Mouse (Mus musculus): Measurements from ENCODE around the gene Thnsl1.

Thnsl1 gene

GRCm38 (mm10) chr2:21204912-21205830 is at the start of gene Thnsl1, which contains the start of gene Enkur:
Gene Thnsl1 (plus strand): TSS chr2:21205724.
Gene Enkur (minus strand): TSS chr2:21205365.
- peak; percentile 97 for DNase-seq (ENCODE audit: low spot score)

DNA sequence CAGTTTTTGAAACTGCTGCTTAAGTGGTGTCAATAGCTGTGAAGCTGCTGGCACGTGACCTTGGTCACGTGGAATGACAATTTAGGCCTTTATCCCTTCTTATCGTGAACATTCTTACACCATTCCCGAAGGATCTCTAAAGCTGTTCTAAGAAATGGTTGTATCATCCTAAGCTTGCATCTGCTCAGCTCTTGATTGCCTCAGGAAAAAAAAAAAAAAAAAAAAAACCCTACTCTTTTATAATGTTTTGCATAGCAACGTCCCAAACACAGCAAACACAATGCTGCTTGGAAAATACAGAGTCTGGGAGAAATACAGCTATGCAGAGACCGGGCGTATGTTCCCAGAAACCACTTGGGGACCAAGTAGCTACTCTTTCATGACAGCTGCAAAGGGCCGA is 41.2 kb upstream of the Thnsl1 start:
- no peak for DNase-seq (ENCODE audit: low spot score)

- no peak for DNase-seq (ENCODE audit: low spot score)
These were observed 37.6 kb upstream of the Thnsl1 start for GRCm38 (mm10) chr2:21167916-21168315.

DNA sequence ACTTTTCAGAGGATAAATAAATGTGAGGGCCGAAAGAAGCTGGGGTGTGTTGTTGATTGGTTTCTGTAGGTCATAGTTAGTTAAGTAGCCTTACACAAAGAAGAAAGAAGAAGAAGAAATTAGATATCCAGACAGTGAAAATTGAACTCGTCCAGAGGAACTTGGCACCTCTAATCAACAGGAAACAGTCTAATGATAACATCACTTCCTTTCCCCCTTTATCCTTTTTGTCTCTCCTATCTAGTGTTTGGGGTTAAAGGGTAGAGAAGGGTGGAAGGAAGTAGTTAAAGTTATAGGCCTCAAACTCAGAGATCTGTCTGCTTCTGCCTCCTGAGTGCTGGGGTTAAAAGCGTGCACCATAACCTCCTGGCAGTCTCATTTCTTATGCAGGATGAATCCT is 32.7 kb upstream of the Thnsl1 start:
- no peak for DNase-seq (ENCODE audit: low spot score)

DNA sequence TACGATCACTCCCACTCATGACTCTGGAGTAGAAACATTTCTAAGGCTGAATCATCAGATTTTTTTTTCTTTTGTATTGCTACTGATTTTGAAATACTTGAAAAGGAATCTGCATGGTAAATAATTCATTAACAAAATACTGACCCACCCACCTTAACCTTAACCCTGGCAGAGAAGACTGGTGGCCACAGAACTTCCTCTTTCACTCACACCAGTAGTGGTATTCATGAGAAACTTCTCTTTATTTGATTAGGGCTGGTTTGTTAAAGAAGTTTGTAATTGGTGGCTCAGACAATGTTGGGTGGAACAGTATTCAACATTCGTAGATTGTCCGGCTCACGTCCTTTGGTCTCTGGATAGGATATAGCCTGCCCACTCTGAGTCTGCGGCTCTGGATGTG is 26.4 kb upstream of the Thnsl1 start:
- DNase-seq (ENCODE audit: low spot score): no peak

DNA sequence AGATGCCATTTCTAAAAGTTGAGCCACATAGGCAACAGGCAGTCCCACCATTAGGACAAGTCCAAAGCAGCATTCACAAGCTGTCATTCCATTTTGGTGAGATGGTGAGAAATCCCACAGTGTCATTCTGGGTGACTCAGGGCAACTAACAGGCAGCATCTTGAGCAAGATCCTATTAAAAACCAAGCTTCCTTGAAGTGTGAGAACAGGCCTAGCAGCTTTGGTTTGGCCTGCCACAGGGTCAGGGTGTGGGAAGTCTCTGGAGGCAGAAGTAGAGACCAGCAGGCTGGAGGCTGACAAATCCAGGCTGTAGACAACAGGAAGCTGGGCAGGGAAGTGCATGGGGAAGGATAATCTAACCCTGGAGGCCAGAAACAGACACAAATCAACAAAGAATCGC is 22.7 kb upstream of the Thnsl1 start:
- DNase-seq (ENCODE audit: low spot score): no peak

- peak; percentile 21 for DNase-seq (ENCODE audit: low spot score)
These were observed 17.9 kb upstream of the Thnsl1 start for GRCm38 (mm10) chr2:21187576-21187975.

GRCm38 (mm10) chr2:21188610-21189009 is 16.9 kb upstream of the Thnsl1 start:
- no peak for DNase-seq (ENCODE audit: low spot score)

GRCm38 (mm10) chr2:21191232-21191631 is 14.3 kb upstream of the Thnsl1 start:
- DNase-seq (ENCODE audit: low spot score): no peak

- no peak for DNase-seq (ENCODE audit: low spot score)
These were observed 10.3 kb upstream of the Thnsl1 start for GRCm38 (mm10) chr2:21195233-21195632.

GRCm38 (mm10) chr2:21199051-21199450 is 6.5 kb upstream of the Thnsl1 start:
- no peak for DNase-seq (ENCODE audit: low spot score)

GRCm38 (mm10) chr2:21202754-21203153 is 2.8 kb upstream of the Thnsl1 start:
- DNase-seq (ENCODE audit: low spot score): no peak

DNA sequence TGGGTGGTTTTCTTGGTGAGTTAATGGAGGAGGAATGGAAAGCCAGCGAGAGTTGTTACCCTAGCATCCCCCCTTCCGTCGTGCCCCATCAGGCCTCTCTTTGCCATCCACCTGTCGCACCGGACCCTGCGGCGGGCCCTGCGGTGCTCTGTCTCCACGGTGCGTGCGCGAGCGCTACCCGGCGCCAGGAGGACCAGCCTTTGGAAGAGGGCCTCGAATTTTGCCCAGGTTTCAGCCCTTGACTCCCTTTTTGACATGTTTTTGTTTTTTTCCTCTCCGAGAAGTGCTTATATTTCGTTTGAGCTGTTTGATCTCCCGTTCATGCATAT is 271 bp downstream of the Thnsl1 start:
- no peak for DNase-seq (ENCODE audit: low spot score)

DNA sequence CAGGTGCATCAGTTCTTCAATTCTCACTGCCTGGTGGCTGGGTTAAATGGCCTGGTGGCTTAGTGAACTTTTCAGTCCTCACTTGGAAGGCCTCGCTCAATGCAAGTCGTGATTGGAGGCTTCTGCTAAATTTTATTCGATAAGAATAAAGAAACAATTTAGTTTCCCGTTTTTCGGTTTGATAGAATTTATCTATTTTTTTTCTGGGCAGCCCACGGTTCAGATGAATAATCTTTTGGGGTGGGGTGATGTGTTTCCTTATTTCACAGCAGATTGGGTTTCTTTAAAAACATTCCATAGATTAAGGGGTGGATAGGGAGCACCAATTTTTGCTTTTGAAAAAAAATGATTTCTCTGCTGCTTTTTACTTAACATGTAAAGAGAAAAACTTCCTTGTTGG is 754 bp downstream of the Thnsl1 start:
- no peak for DNase-seq (ENCODE audit: low spot score)

- no peak for DNase-seq (ENCODE audit: low spot score)
These were observed 5.8 kb downstream of the Thnsl1 start for GRCm38 (mm10) chr2:21211361-21211760.

- no peak for DNase-seq (ENCODE audit: low spot score)
These were observed 8.8 kb downstream of the Thnsl1 start for GRCm38 (mm10) chr2:21214322-21214721.

DNA sequence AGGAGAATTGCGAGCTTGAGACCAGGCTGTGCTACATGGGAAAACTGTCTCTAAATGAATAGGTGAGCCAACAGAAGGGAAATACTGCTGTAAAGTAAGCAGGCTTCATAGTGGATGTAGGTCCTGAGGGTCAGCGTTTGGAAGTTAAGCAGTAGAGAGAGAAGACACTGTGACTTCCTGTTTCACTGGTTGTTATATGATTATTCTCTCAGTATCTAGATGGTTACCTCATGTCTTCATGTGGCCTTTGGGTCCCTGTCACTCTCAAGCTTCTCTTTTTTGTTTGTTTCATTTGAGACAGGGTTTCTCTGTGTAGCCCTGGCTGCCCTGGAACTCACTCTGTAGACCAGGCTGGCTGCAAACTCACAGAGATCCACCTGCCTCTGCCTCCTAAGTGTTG is 9.8 kb downstream of the Thnsl1 start:
- no peak for DNase-seq (ENCODE audit: low spot score)

DNA sequence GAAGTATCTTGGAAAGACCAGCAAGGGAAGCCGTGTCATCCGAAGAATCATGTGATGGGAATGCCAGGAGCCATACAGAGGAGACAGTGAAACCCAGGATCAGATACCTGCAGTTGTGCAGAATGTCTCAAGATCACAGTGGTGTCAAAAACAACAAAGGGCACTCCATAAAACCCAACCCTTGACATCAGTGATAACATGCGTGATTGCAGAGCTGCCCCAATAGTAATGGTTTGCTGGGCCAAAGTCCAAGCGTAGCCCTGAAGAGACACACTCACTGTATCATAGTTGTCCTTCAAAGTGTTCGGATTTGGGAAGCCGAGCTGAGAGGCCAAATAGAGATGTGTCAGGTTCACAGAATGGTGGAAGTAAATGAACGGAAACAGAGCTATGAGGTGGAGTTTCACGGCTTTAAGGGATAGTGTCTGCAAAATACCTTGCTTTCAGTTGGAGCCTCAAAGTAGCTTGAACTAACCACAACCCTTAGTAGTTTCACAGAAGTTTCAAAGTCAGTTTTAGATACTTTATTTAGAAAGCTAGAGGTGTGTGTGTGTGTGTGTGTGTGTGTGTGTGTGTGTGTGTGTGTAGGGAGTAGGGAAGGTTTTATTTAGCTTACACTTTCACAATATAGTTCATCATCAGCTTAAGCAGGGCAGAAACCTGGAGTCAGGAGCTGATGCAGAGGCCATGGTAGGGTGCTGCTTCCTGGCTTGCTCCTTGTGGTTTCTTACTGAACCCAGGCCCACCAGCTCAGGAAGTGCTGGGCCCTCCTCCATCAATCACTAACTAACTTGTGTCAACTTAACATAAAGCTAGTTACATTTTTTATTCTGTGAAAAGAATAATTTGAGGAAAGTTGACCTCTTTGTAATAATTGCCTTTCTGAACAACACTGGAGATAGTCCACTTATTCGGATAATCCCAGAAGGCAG is 17.2 kb downstream of the Thnsl1 start:
- DNase-seq (ENCODE audit: low spot score): no peak

DNA sequence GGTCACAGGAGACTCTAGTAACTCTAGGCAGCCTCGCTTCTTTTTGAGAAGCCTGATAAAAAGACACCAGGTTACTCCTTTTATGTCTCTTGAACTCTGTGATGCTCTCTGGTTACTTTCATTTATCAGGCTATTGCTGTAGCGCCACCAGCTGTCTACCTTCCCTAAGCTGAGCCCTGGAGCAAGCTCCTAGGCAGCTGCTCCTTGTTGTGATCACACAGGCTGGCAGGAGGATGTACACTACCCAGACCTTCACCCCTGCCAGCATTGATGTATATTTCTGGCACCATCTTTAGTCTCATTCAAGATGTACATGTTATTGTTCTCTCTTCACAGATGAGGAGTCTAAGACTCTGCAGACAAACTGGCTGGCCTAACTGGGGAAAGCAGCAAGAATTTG is 24.8 kb downstream of the Thnsl1 start:
- DNase-seq (ENCODE audit: low spot score): no peak

GRCm38 (mm10) chr2:21231147-21231546 is 25.6 kb downstream of the Thnsl1 start:
- no peak for DNase-seq (ENCODE audit: low spot score)

DNA sequence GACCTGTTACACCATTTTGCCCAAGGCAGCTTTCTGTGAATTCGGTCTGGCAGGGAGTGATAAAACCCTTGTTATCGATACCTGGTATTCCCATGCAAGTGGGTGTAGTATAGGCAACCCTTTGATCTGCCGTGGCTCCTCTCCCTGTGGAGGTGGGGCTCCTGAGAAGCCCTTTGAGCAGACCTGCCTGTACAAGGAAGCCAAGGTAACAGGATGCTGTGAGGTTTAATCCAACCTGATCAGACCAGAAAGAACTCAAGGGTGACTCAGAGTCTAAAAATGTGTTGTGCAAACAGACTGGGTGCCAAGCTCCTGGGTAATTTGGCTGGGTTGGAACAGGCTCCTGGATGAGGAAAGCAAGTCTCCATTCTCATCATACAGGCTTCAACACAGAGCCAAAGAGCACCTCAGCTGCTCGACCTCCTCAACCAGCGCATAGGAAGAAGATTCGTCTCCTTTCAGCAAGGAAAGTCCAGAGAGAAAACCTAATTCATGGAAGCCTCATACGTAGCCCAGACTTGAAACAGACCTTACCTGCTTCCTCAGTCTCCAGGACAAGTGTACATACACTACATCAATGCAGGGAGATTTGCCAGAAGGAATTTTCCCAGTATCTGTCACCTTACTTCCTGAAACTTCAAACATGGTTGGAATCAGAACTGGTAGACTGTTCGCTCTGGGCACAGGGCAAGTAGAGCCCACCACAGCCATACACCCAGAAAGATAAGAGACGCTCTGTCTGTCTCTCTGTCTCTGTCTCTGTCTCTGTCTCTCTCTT is 29.5 kb downstream of the Thnsl1 start:
- DNase-seq (ENCODE audit: low spot score): no peak

GRCm38 (mm10) chr2:21235844-21236386 is 30.4 kb downstream of the Thnsl1 start:
- DNase-seq (ENCODE audit: low spot score): no peak
